Mouse (Mus musculus) C2C12 (cell line): ENCODE measurements at regions not wholly inside any gene's neighbourhood (a gene's known extent, or its start where the extent isn't known, plus 50 kb on each side); places are given as distances from the start of the nearest gene placed in this dataset.

Experiments used
- H3K27me3 ChIP-seq: one replicate; pipeline ENCODE4 v1.6.1; 2011; ENCODE audit not compliant: control insufficient read depth, insufficient read depth, insufficient read length
- H3K36me3 ChIP-seq: one replicate; pipeline ENCODE4 v1.6.1; 2011; ENCODE audit not compliant: control insufficient read depth, insufficient read depth
- H3K4me3 ChIP-seq: one replicate; pipeline ENCODE4 v1.5.1; 2011; ENCODE audit warnings: mild to moderate bottlenecking, control low read depth; ENCODE audit not compliant: poor library complexity, insufficient read depth, severe bottlenecking
- H3K79me2 ChIP-seq: one replicate; pipeline ENCODE4 v1.6.1; 2011; ENCODE audit not compliant: control insufficient read depth, insufficient read depth
- H3K79me3 ChIP-seq: one replicate; pipeline ENCODE4 v1.6.1; 2011; ENCODE audit warnings: low read depth, control low read depth
- H3ac ChIP-seq: one replicate; pipeline ENCODE3; 2011; ENCODE audit warnings: low read depth; ENCODE audit not compliant: control insufficient read depth, insufficient read length
- CEBPB ChIP-seq: IDR thresholded peaks from one replicate; pipeline ENCODE4 v1.6.1; 2011; ENCODE audit warnings: low read depth, mild to moderate bottlenecking, control low read depth, moderate library complexity
- CTCF ChIP-seq: IDR thresholded peaks from one replicate; pipeline ENCODE4 v1.5.1; 2011; ENCODE audit not compliant: control insufficient read depth, insufficient read depth, insufficient read length
- FOSL1 ChIP-seq: IDR thresholded peaks from one replicate; pipeline ENCODE4 v1.8.0; 2011; ENCODE audit warnings: mild to moderate bottlenecking, low read length; ENCODE audit not compliant: poor library complexity, insufficient read depth, severe bottlenecking
- MAX ChIP-seq: IDR thresholded peaks from one replicate; pipeline ENCODE4 v1.6.1; 2011; ENCODE audit warnings: mild to moderate bottlenecking, control low read depth
- MYOD1 ChIP-seq: IDR thresholded peaks from one replicate; pipeline ENCODE4 v1.6.1; 2011; ENCODE audit warnings: low read depth; ENCODE audit not compliant: control insufficient read depth, insufficient read length
- MYOG ChIP-seq: IDR thresholded peaks from one replicate; pipeline ENCODE4 v1.6.1; 2011; ENCODE audit not compliant: control insufficient read depth, insufficient read length; ENCODE audit errors: extremely low read depth
- USF1 ChIP-seq: IDR thresholded peaks from one replicate; pipeline ENCODE4 v1.6.1; 2011; ENCODE audit warnings: low read depth, mild to moderate bottlenecking, control low read depth, moderate library complexity

- no peak overlapping the region for H3K4me3 ChIP-seq
- no peak for TF ChIP-seq MAX
- no peak for TF ChIP-seq CEBPB
- no peak for TF ChIP-seq FOSL1
- TF ChIP-seq USF1, result no peak
- TF ChIP-seq CTCF, result no peak
- no peak for TF ChIP-seq MYOD1
- TF ChIP-seq MYOG, result no peak
- H3K79me2 ChIP-seq, result no peaks in the 10 kb centered on the region
- H3ac ChIP-seq, result no peak overlapping the region
- no peaks in the 10 kb centered on the region for H3K27me3 ChIP-seq
- H3K79me3 ChIP-seq, result no peaks in the 10 kb centered on the region
- no peaks in the 10 kb centered on the region for H3K36me3 ChIP-seq
These were observed 203.7 kb upstream of the Nwd2 start for GRCm38 (mm10) chr5:63445171-63445570.

- Histone ChIP-seq H3K79me3 (no peaks in the 10 kb centered on the region), H3ac (no peak overlapping the region), H3K4me3 (no peak overlapping the region), H3K79me2 (no peaks in the 10 kb centered on the region), H3K27me3 (no peaks in the 10 kb centered on the region), H3K36me3 (no peaks in the 10 kb centered on the region)
- TF ChIP-seq FOSL1 (no peak), CTCF (no peak), CEBPB (no peak), MYOG (no peak), MAX (no peak)
These were observed 180.2 kb upstream of the Nwd2 start for GRCm38 (mm10) chr5:63468526-63469268.

- TF ChIP-seq CTCF, result no peak
- no peak for TF ChIP-seq MYOG
- no peak for TF ChIP-seq MAX
- TF ChIP-seq USF1, result no peak
- no peak for TF ChIP-seq CEBPB
- TF ChIP-seq MYOD1, result no peak
- no peak for TF ChIP-seq FOSL1
- Histone ChIP-seq H3K79me2 (no peaks in the 10 kb centered on the region), H3K4me3 (no peak overlapping the region), H3K79me3 (no peaks in the 10 kb centered on the region), H3K27me3 (no peaks in the 10 kb centered on the region), H3ac (no peak overlapping the region), H3K36me3 (no peaks in the 10 kb centered on the region)
These were observed 179.2 kb upstream of the Nwd2 start for GRCm38 (mm10) chr5:63469701-63470100.

- H3K4me3 ChIP-seq, result no peak overlapping the region
- TF ChIP-seq MYOG (no peak), MAX (no peak), CTCF (no peak), MYOD1 (no peak), CEBPB (no peak), FOSL1 (no peak), USF1 (no peak)
- no peaks in the 10 kb centered on the region for H3K36me3 ChIP-seq
- H3K79me2 ChIP-seq, result no peaks in the 10 kb centered on the region
- no peaks in the 10 kb centered on the region for H3K79me3 ChIP-seq
- H3K27me3 ChIP-seq, result no peaks in the 10 kb centered on the region
- H3ac ChIP-seq, result no peak overlapping the region
These were observed 175.7 kb upstream of the Nwd2 start for GRCm38 (mm10) chr5:63473163-63473562.

GRCm38 (mm10) chr5:63476240-63476973, 172.5 kb upstream of the Nwd2 start:
- H3K79me3 ChIP-seq, result no peaks in the 10 kb centered on the region
- H3K4me3 ChIP-seq, result no peak overlapping the region
- H3K79me2 ChIP-seq, result no peaks in the 10 kb centered on the region

More at GRCm38 (mm10) chr5:63476240-63476973, 172.5 kb upstream of the Nwd2 start:
- Histone ChIP-seq H3ac (no peak overlapping the region), H3K27me3 (no peaks in the 10 kb centered on the region), H3K36me3 (no peaks in the 10 kb centered on the region)
- TF ChIP-seq MAX (no peak), FOSL1 (no peak), MYOG (no peak), CEBPB (no peak), CTCF (no peak), USF1 (no peak), MYOD1 (no peak)
